Mouse (Mus musculus) kidney, adult 2 months (tissue): ENCODE results near the gene Rbm20.

ENCODE experiments used
- CTCF ChIP-seq: fragments of 200-500 bp; conservative IDR thresholded peaks from 2 replicates; pipeline ENCODE4 v1.5.1; 2011; ENCODE audit warnings: low read depth, mild to moderate bottlenecking, control low read depth, low read length, moderate library complexity, mixed read lengths; ENCODE audit not compliant: insufficient read depth, insufficient read length
- POLR2A ChIP-seq: fragments of 200-500 bp; IDR thresholded peaks from one replicate; pipeline ENCODE4 v1.6.1; 2011; ENCODE audit warnings: low read depth, low read length, control low read depth

GRCm38 (mm10) chr19:53690816-53691215, 13.7 kb downstream of the Rbm20 start:
- no peak for TF ChIP-seq CTCF
- TF ChIP-seq POLR2A = no peak
